Mouse (Mus musculus): ENCODE measurements at regions not wholly inside any gene's neighbourhood (a gene's known extent, or its start where the extent isn't known, plus 50 kb on each side); places are given as distances from the start of the nearest gene placed in this dataset.
A peak's percentile ranks its signal among the peaks of the same experiment; 100 is the strongest.

DNA sequence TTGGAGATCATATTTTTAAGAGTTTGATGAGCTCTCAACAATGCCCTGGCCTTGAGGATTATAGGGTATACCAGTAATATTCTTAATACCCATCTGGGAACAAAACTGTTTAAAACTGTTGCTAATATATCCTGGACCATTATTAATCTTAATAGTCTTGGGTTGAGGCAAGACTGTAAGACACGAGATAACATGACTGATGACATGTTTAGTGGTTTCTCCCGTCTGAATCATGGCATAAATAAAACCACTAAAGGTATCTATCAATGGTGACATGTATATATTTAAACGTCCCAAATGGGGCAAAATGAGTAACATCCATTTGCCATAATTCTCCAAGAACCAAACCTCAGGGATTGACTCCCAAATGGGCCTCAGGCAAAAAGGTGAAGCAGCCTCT, 538.2 kb upstream of the Pou3f4 start:
- Histone ChIP-seq H3K4me1 (ENCODE audit: control insufficient read depth in 1 of 2, insufficient read depth in 2 of 2, low read length in 2 of 2) (peaks cover 19 to 55% of the 10 kb centered on the region in 2 experiments), H3K27ac (ENCODE audit: control insufficient read depth, low read depth, low read length) (peak overlapping the region; percentile 88), H3K27me3 (ENCODE audit: control insufficient read depth in 1 of 2, insufficient read depth in 2 of 2, low read length in 2 of 2) (no peaks in the 10 kb centered on the region), H3K9ac (ENCODE audit: control insufficient read depth, low read depth, low read length, poor library complexity, severe bottlenecking) (no peak overlapping the region), H3K36me3 (ENCODE audit: control insufficient read depth in 1 of 2, insufficient read depth in 2 of 2, low read length in 2 of 2) (peaks cover 0 to 69% of the 10 kb centered on the region in 2 experiments; a peak in 3 of 4 replicates), H3K79me2 (ENCODE audit: control insufficient read depth, insufficient read depth, low read length, poor library complexity) (peaks cover 29% of the 10 kb centered on the region), H3K4me3 (ENCODE audit: control insufficient read depth in 1 of 2, insufficient read depth in 1 of 2, low read depth in 2 of 2, low read length in 2 of 2) (no peak overlapping the region), H3K9me3 (replicated peaks; ENCODE audit: insufficient read depth, low read length) (no peaks in the 10 kb centered on the region)
- peak; percentile 56 for DNase-seq (ENCODE audit: low read depth, low spot score)
- TF ChIP-seq USF2 (IDR thresholded peaks at IDR 0.05; ENCODE audit: borderline replicate concordance in 1 of 2, insufficient read depth in 1 of 2, low read depth in 1 of 2, low read length in 2 of 2) (no peak), GATA1 (IDR thresholded peaks at IDR 0.05; ENCODE audit: low read depth, low read length) (peak; percentile 64)

DNA sequence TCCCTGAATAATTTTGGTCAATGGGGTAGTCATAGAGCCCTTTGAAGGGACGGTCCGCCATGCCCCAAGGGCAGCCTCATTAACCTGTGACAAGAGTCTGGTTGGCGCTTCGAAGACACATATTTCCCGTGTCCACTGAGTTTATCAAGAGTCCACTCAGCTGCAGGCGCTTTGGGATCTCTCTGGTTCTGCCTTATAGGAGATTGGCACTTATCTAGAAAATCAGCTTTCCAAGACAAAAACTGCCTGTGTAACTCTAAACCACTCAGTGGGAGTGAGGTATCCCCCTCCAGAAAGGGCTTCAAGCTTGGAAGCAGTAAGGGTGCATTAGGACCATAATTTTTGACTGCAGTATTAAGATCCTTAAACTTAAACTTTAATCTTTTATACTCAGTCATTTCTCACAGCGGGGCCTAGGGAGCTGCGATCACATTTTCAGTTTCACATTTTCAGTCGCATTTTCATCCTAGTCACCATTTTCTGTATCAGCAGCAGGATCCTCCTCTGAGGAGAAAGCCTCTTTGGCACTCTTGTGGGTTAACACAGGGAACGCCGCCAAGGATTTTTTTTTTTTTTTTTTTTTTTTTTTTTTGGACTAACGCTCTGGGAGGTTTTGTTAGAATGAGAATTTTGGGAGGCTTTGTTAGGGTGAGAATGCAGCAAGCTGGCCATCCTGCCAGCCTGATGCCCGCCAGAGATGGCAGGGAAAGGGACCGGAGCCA, 534.4 kb upstream of the Pou3f4 start:
- DNase-seq (ENCODE audit: low read depth, low spot score), result peak; percentile 72
- peak overlapping the region; percentile 98 for H3K9ac ChIP-seq (ENCODE audit: control insufficient read depth, low read depth, low read length, poor library complexity, severe bottlenecking)
- peak overlapping the region; percentile 96 for H3K27ac ChIP-seq (ENCODE audit: control insufficient read depth, low read depth, low read length)
- peak overlapping the region; percentile 77 to 93 for H3K4me3 ChIP-seq (ENCODE audit: control insufficient read depth in 1 of 2, insufficient read depth in 1 of 2, low read depth in 2 of 2, low read length in 2 of 2)
- H3K4me1 ChIP-seq (ENCODE audit: control insufficient read depth in 1 of 2, insufficient read depth in 2 of 2, low read length in 2 of 2), result peaks cover 22 to 52% of the 10 kb centered on the region in 2 experiments
- no peaks in the 10 kb centered on the region for H3K9me3 ChIP-seq (replicated peaks; ENCODE audit: insufficient read depth, low read length)
- peaks cover 0 to 66% of the 10 kb centered on the region in 2 experiments; a peak in 3 of 4 replicates for H3K36me3 ChIP-seq (ENCODE audit: control insufficient read depth in 1 of 2, insufficient read depth in 2 of 2, low read length in 2 of 2)
- H3K27me3 ChIP-seq (ENCODE audit: control insufficient read depth in 1 of 2, insufficient read depth in 2 of 2, low read length in 2 of 2), result no peaks in the 10 kb centered on the region
- H3K79me2 ChIP-seq (ENCODE audit: control insufficient read depth, insufficient read depth, low read length, poor library complexity), result peaks cover 32% of the 10 kb centered on the region
- TF ChIP-seq ZC3H11A (IDR thresholded peaks at IDR 0.05; ENCODE audit: low read depth, low read length) (peak; percentile 10; the same call in 1 of the 2 replicates), USF2 (IDR thresholded peaks at IDR 0.05; ENCODE audit: borderline replicate concordance in 1 of 2, insufficient read depth in 1 of 2, low read depth in 1 of 2, low read length in 2 of 2) (no peak), POLR2AphosphoS5 (IDR thresholded peaks at IDR 0.05; ENCODE audit: borderline replicate concordance, low read depth, low read length) (no peak), CTCF (IDR thresholded peaks at IDR 0.05 in 2 of 3, conservative IDR thresholded peaks at IDR 0.05 in 1 of 3; ENCODE audit: control insufficient read depth in 1 of 3, insufficient read depth in 1 of 3, low read depth in 2 of 3, low read length in 3 of 3, poor library complexity in 1 of 3, severe bottlenecking in 1 of 3) (no peak), CHD2 (IDR thresholded peaks at IDR 0.05; ENCODE audit: low read length) (no peak), ELF1 (IDR thresholded peaks at IDR 0.05; ENCODE audit: low read depth, low read length) (no peak), SIN3A (IDR thresholded peaks at IDR 0.05; ENCODE audit: low read length) (no peak; the same call in 1 of the 2 replicates), SMC3 (IDR thresholded peaks at IDR 0.05; ENCODE audit: low read depth, low read length) (no peak), CHD1 (IDR thresholded peaks at IDR 0.05; ENCODE audit: low read depth, low read length) (no peak; the same call in 1 of the 2 replicates), HCFC1 (IDR thresholded peaks at IDR 0.05; ENCODE audit: low read depth, low read length) (0 out of 2 replicates have a peak, but pooled peaks have one; percentile 14), E2F4 (IDR thresholded peaks at IDR 0.05; ENCODE audit: borderline replicate concordance, low read depth, low read length) (peak; percentile 65; the same call in 1 of the 2 replicates), GATA1 (IDR thresholded peaks at IDR 0.05; ENCODE audit: low read depth, low read length) (peak; percentile 54; the same call in 1 of the 2 replicates), TAL1 (IDR thresholded peaks at IDR 0.05; ENCODE audit: low read length) (peak; percentile 57), POLR2A (IDR thresholded peaks at IDR 0.05; ENCODE audit: control insufficient read depth in 1 of 2, insufficient read depth in 1 of 2, low read depth in 1 of 2, low read length in 2 of 2, poor library complexity in 1 of 2) (no peak; a peak in 1 of 4 replicates), POLR2AphosphoS2 (IDR thresholded peaks at IDR 0.05; ENCODE audit: low read length) (no peak; the same call in 1 of the 2 replicates), TCF12 (IDR thresholded peaks at IDR 0.05; ENCODE audit: low read depth, low read length) (0 out of 2 replicates have a peak, but pooled peaks have one; percentile 3), RAD21 (IDR thresholded peaks at IDR 0.05; ENCODE audit: low read depth, low read length) (no peak), MAX (IDR thresholded peaks at IDR 0.05; ENCODE audit: low read length) (no peak), KAT2A (conservative IDR thresholded peaks at IDR 0.05; ENCODE audit: low read depth, low read length) (no peak), NRF1 (IDR thresholded peaks at IDR 0.05; ENCODE audit: insufficient read depth, low read depth, low read length, poor library complexity, severe bottlenecking) (no peak), MYB (IDR thresholded peaks at IDR 0.05; ENCODE audit: low read depth, low read length) (0 out of 2 replicates have a peak, but pooled peaks have one; percentile 41), ETS1 (IDR thresholded peaks at IDR 0.05; ENCODE audit: low read depth, low read length) (peak; percentile 65), MYC (IDR thresholded peaks at IDR 0.05; ENCODE audit: low read depth, low read length) (no peak), RCOR1 (IDR thresholded peaks at IDR 0.05; ENCODE audit: low read depth, low read length) (peak; percentile 40), MAFK (IDR thresholded peaks at IDR 0.05; ENCODE audit: borderline replicate concordance, low read depth, low read length) (no peak), ZKSCAN1 (IDR thresholded peaks at IDR 0.05; ENCODE audit: low read depth, low read length) (no peak), USF1 (IDR thresholded peaks at IDR 0.05; ENCODE audit: low read depth, low read length) (no peak), MAZ (IDR thresholded peaks at IDR 0.05; ENCODE audit: low read depth, low read length) (peak; percentile 38; the same call in 1 of the 2 replicates), UBTF (IDR thresholded peaks at IDR 0.05; ENCODE audit: borderline replicate concordance, insufficient read depth, low read depth, low read length) (no peak)

Data from MEL (cell line).